Mouse (Mus musculus) stomach, embryonic 15.5 days (tissue): Measurements from ENCODE around the gene Rnf151. TPM values are rescaled to one million over a fixed set of nuclear protein-coding genes. Genes with fewer than 3 reads are reported as not detected.
A peak's percentile ranks its signal among the peaks of the same experiment; 100 is the strongest.
"Not testable (repeated sequence)": the region's sequence is repeated elsewhere in the genome, so short reads cannot be mapped to it uniquely, and the experiment has no call there.

Experiments
- ATAC-seq: fragments of 200-750 bp; cut with Nextera tagmentation; 2 replicates; pipeline ENCODE4 v1.8.0; 2017; ENCODE audit warnings: low read depth, moderate number of reproducible peaks, moderate TSS enrichment; ENCODE audit not compliant: insufficient read depth, low FRiP score
- H3K27ac ChIP-seq: fragments of 300-500 bp; sonication (generic); 2 replicates; pipeline ENCODE4 v1.5.1; 2015; ENCODE audit warnings: mild to moderate bottlenecking, inconsistent platforms
- H3K27me3 ChIP-seq: fragments of 300-500 bp; sonication (generic); replicated peaks from 2 replicates; pipeline ENCODE4 v1.6.1; 2015; ENCODE audit warnings: inconsistent platforms
- H3K36me3 ChIP-seq: fragments of 300-500 bp; sonication (generic); 2 replicates; pipeline ENCODE4 v1.6.1; 2015; ENCODE audit warnings: inconsistent platforms
- H3K4me1 ChIP-seq: fragments of 300-500 bp; sonication (generic); 2 replicates; pipeline ENCODE4 v1.6.1; 2015; ENCODE audit warnings: inconsistent platforms
- H3K4me2 ChIP-seq: fragments of 300-500 bp; sonication (generic); 2 replicates; pipeline ENCODE4 v1.6.1; 2015; ENCODE audit warnings: mild to moderate bottlenecking, inconsistent platforms
- H3K4me3 ChIP-seq: fragments of 300-500 bp; sonication (generic); replicated peaks from 2 replicates; pipeline ENCODE4 v1.5.1; 2015; ENCODE audit warnings: inconsistent platforms
- H3K9ac ChIP-seq: fragments of 300-500 bp; sonication (generic); 2 replicates; pipeline ENCODE4 v1.6.1; 2015; ENCODE audit warnings: inconsistent platforms
- H3K9me3 ChIP-seq: fragments of 300-500 bp; sonication (generic); 2 replicates; pipeline ENCODE4 v1.6.1; 2016; ENCODE audit warnings: inconsistent platforms
- WGBS: fragments of 180-500 bp; shearing (Covaris S2); methylation state at CpG from one replicate; pipeline ENCODE4 v1.1.7; 2015; 5-methylcytosine and 5-hydroxymethylcytosine counted together
- polyA plus RNA-seq: library from polyadenylated mRNA; unstranded; fragments of >200 nt; fragmentation: Nextera tagmentation; extraction: Ambion mirVana; gene quantifications from 2 replicates; pipeline ENCODE4 v1.2.1, GENCODE M21; 2015

Gene Rnf151
- polyA plus RNA-seq, 1 experiment from 2014 or later, result not detected

DNA sequence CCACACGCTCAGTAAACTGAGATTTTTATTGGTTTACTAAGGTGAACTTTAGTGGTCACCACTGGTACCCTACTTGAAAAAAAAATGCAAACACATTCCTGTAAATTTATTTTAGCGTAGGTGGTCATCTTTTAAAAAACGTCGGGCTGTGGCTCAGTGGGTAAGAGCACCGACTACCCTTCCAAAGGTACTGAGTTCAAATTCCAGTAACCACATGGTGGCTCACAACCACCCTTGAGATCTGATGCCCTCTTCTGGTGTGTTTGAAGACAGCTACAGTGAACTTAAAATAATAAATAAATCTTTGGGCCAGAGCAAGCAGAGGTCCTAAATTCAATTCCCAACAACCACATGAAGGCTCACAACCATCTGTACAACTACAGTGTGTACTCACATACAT lies 1.1 kb upstream of the Rnf151 start:
- peaks cover 20% of the 10 kb centered on the region for H3K4me1 ChIP-seq
- H3K27ac ChIP-seq, ATAC-seq, H3K27me3 ChIP-seq, H3K9me3 ChIP-seq: not testable (repeated sequence)
- 62% methylated on average over 5 of the region's 5 CpGs for WGBS
- H3K9ac ChIP-seq, result peak overlapping the region; percentile 96; the same call in 1 of the 2 replicates
- H3K4me2 ChIP-seq, result peak overlapping the region; percentile 57
- peak overlapping the region; percentile 90 for H3K4me3 ChIP-seq
- H3K36me3 ChIP-seq, result peaks cover 25% of the 10 kb centered on the region

DNA sequence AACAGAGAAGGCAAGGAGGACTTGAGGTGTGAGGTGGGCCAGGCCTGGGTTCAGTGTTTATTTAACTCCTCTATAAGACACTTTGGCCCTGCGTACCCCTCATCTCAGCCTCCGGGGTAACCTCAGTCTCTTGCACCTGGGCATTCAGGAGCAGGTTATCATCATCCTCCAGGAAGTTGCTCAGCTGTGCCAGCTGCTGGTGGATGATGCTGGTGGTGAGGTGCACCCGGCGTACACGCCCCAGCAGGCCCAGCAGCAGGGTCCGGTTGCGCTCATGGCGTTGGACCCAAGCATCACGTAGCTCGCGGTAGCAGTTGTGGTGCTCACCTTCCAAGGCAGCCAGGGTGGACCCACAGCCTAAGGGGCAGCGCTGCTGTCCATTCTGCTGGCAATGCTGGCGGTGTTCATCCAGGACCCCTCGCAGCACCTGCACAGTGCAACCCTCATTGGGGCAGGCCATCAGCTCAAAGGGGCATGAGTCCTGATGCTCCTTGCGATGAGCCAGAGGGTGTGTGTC lies 1.6 kb downstream of the Rnf151 start:
- no peaks in the 10 kb centered on the region for H3K27me3 ChIP-seq
- no peak overlapping the region for H3K9ac ChIP-seq
- H3K4me2 ChIP-seq, result no peak overlapping the region
- H3K4me3 ChIP-seq, result no peak overlapping the region
- peaks cover 12% of the 10 kb centered on the region; the same call in 1 of the 2 replicates for H3K36me3 ChIP-seq
- H3K27ac ChIP-seq, result no peak overlapping the region
- peaks cover 1% of the 10 kb centered on the region; the same call in 1 of the 2 replicates for H3K4me1 ChIP-seq
- H3K9me3 ChIP-seq, result no peaks in the 10 kb centered on the region
- 95% methylated on average over 15 of the region's 15 CpGs for WGBS
- no peak for ATAC-seq

DNA sequence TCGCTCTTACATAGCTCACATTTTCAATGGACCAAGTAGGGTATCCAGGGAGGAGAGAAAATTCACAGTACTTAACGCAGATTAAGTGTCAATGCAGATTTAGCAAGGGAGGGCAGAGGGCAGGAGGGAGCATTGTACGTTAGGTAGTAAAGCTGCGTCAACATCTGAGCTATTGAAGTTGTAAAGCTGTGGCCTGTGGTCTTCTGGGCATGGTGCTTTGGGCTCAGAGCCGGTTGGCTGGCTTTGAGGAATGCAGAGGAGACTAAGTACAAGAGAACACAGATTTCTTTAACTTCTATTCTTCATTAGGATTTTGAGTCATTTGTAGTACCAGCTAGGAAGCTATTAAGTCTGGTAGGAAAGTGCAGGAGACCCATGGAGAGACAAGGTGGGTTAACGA lies 2.3 kb downstream of the Rnf151 start:
- Histone ChIP-seq H3K36me3 (peaks cover 11% of the 10 kb centered on the region; the same call in 1 of the 2 replicates), H3K4me2 (no peak overlapping the region), H3K4me3 (no peak overlapping the region), H3K4me1 (no peaks in the 10 kb centered on the region; the same call in 1 of the 2 replicates), H3K9me3 (no peaks in the 10 kb centered on the region), H3K27me3 (no peaks in the 10 kb centered on the region), H3K9ac (no peak overlapping the region), H3K27ac (no peak overlapping the region)
- ATAC-seq, result no peak
- WGBS, result 77% methylated on average over 6 of the region's 6 CpGs

DNA sequence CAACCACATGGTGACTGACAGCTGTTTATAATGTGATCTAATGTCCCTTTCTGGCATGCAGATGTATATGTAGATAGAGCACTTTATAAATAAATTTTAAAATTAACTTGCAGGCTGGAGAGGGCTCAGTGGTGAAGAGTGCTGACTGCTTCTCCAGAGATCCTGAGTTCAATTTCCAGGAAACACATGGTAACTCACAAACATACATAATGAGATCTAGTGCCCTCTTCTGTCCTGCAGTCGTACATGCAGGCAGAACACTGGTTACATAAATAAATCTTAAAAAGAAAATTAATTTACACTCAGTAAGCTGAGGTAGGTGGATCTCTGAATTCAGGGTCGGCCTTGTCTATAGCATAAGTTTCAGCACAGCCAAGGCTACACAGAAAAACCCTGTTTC lies 9.2 kb downstream of the Rnf151 start:
- 34% methylated on average over 2 of the region's 2 CpGs for WGBS
- peak overlapping the region; percentile 86; the same call in 1 of the 2 replicates for H3K4me3 ChIP-seq
- no peaks in the 10 kb centered on the region for H3K27me3 ChIP-seq
- H3K9me3 ChIP-seq, result no peaks in the 10 kb centered on the region
- H3K9ac ChIP-seq, result no peak overlapping the region
- no peaks in the 10 kb centered on the region for H3K4me1 ChIP-seq
- no peak for ATAC-seq
- no peak overlapping the region for H3K4me2 ChIP-seq
- peaks cover 13% of the 10 kb centered on the region for H3K36me3 ChIP-seq
- H3K27ac ChIP-seq, result no peak overlapping the region

DNA sequence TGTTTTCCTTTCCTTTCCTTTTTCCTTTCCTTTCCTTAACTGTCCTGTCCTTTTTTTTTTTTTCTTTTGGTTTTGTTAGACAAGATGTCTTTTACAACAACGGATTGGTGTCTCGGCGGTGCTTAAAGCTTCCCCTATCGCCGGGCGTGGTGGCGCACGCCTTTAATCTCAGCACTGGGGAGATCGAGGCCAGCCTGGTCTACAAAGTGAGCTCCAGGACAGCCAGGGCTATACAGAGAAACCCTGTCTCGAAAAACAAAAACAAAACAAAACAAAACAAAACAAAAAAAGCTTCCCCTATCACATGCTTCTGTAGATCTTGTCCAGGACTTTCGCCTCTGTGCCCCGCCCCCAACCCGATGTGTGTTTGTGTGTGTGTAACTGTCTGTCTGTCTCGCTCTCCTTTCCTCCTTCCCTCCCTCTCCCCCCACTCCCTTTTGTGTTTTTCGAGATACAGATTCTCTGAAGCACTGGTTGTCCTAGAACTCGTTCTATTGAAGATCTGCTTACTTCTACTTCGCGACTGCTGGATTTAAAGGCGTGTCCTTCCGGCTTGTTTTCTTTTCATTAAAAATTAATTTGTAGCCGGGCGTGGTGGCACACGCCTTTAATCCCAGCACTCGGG lies 9.9 kb downstream of the Rnf151 start:
- ATAC-seq, result no peak
- Histone ChIP-seq H3K9ac (peak overlapping the region; percentile 80), H3K4me1 (no peaks in the 10 kb centered on the region), H3K27ac (peak overlapping the region; percentile 86), H3K4me3 (peak overlapping the region; percentile 86), H3K4me2 (peak overlapping the region; percentile 79), H3K27me3 (no peaks in the 10 kb centered on the region), H3K9me3 (no peaks in the 10 kb centered on the region), H3K36me3 (peaks cover 16% of the 10 kb centered on the region)
- WGBS, result 5% methylated on average over 24 of the region's 24 CpGs

DNA sequence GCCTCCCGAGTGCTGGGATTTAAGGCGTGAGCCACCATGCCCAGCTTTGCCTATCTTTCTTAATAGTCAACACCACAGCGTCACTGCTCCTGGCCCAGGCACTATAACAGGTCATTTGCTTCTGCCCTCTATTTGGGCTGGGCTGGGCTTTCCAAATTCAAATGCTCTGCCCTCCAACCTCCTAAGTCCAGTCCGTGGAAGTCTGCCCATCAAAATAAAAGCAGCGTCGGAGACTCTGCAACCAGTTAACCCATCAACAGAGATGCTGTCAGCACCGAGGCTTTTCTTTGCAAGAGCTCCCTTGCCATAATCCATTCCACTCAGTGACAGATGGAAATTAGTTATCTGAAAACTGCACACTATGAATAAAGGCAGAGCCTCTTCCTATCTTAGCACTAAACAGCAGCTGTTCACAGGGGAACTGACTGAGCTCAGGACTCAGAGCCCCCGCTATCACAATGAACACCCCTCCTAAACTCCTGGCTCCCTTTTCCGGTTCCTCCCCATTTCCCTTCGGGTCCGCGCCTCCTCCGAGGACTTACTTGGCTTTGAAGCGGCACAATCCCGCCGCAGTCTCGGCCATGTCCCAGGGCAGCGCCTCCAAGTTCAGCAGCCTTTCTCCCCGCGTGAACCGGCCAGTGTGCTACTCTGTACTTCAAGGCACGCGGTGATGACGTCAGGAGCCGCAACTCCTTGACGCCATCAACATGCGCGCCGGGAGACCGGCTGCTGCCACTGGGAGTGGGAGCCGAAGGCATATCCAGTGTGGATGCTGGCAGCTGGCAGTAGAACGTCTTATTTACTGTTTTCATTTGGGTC lies 10.7 kb downstream of the Rnf151 start, which contains the start of gene Tbl3:
TSS of gene Tbl3 (minus strand) at position 679 of the 819 bp plus-strand sequence.
- no peaks in the 10 kb centered on the region for H3K9me3 ChIP-seq
- ATAC-seq, result peak; percentile 80
- no peaks in the 10 kb centered on the region for H3K4me1 ChIP-seq
- peak within 1 kb of the TSS; percentile 86 for H3K27ac ChIP-seq
- peak within 1 kb of the TSS; percentile 79 for H3K4me2 ChIP-seq
- 4% methylated on average over 32 of the region's 32 CpGs for WGBS
- H3K9ac ChIP-seq, result peak within 1 kb of the TSS; percentile 80
- H3K36me3 ChIP-seq, result peaks cover 20% of the 10 kb centered on the region
- H3K4me3 ChIP-seq, result peak within 1 kb of the TSS; percentile 86
- H3K27me3 ChIP-seq, result no peaks in the 10 kb centered on the region

DNA sequence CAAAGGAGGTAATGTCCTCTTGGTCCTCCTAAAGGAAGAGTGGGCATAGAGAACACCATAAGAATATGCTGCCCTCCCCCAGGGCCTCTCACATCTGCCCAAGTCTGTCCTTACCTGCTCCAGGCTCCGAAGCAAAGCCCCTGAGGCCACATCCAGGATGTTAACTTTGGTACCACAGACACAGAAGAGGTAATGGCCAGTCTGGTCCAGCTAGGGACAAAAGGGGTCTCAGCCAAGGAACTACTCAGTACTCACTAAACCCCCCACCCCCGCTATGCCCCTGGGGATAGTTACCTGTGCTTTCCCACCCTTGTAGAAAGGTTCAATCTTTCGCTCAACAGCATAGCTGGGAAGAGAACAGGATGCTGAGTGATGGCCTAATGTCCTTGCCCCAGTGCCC lies 12.0 kb downstream of the Rnf151 start:
- Histone ChIP-seq H3K9me3 (no peaks in the 10 kb centered on the region), H3K4me2 (no peak overlapping the region), H3K27me3 (no peaks in the 10 kb centered on the region), H3K9ac (no peak overlapping the region), H3K4me1 (no peaks in the 10 kb centered on the region), H3K27ac (no peak overlapping the region), H3K4me3 (no peak overlapping the region), H3K36me3 (peaks cover 34% of the 10 kb centered on the region)
- WGBS, result 92% methylated on average over 3 of the region's 3 CpGs
- no peak for ATAC-seq

DNA sequence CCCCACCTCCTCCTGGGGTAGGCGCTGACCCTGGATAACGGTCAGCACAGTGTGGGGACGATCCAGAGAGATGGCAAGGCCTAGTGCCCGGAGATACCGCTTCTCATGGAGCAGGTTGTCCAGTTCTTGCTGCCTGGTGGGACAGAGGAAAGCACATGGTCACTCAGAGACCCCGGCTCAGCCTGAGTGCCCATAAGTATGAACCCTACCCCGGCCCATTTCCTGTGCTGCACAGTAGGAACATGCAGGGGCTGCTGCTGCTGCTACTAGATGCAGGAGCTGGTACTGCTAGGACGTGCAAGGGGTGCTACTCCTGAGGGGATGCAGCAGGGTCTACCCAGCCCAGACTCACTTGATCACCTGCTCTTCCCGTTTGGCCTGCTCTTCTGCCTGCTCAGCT lies 16.6 kb downstream of the Rnf151 start:
- H3K9ac ChIP-seq, result no peak overlapping the region
- H3K36me3 ChIP-seq, result peaks cover 43% of the 10 kb centered on the region
- H3K4me1 ChIP-seq, result peaks cover 15% of the 10 kb centered on the region
- H3K27ac ChIP-seq, result no peak overlapping the region
- ATAC-seq, result no peak
- no peaks in the 10 kb centered on the region for H3K27me3 ChIP-seq
- H3K9me3 ChIP-seq, result no peaks in the 10 kb centered on the region
- WGBS, result 89% methylated on average over 9 of the region's 9 CpGs
- no peak overlapping the region for H3K4me2 ChIP-seq
- H3K4me3 ChIP-seq, result no peak overlapping the region

DNA sequence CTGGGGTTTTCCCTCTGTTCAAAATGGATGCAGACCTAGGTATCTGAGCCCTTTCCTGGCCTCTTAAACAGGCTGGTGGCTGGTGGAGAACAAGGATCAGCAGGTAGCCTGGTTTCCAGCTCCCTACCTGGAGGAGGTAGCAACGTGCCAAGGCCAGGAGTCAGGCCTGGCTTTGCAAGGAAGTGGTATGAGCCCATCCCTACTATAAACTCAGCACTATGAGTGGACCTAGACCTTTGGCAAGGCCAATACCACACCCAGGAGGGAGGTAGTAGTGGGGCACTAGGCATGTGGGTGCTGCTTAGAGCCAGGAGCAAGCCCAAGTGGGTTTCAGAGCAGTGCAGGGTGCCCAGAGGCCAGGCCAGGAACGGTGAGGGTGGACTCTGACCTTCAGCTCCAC lies 18.4 kb downstream of the Rnf151 start:
- Histone ChIP-seq H3K27me3 (no peaks in the 10 kb centered on the region), H3K27ac (no peak overlapping the region), H3K4me3 (no peak overlapping the region), H3K9me3 (no peaks in the 10 kb centered on the region), H3K4me2 (no peak overlapping the region), H3K36me3 (peaks cover 39% of the 10 kb centered on the region), H3K4me1 (peaks cover 21% of the 10 kb centered on the region), H3K9ac (no peak overlapping the region)
- no peak for ATAC-seq
- 70% methylated on average over 2 of the region's 2 CpGs for WGBS

DNA sequence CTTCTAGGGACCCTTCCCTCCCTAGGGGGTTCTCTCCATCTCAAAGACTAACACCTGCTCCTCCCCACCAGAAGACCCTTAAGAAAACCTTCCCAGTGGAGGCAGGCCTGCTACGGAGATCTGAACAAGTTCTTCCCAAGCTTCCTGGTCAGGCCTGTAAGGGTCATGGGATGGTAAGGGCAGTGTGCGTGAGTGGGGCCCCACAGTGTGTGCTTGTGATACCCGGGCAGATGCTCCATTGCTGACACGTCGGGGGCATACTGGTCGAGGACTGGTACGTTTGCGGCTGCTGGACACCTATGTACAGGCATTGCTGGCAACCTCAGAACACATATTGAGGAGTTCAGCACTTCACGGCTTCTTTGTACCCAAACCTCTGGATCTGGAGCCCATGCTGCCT lies 19.1 kb downstream of the Rnf151 start:
- Histone ChIP-seq H3K4me1 (peaks cover 21% of the 10 kb centered on the region), H3K36me3 (peaks cover 31% of the 10 kb centered on the region), H3K9ac (no peak overlapping the region), H3K27ac (no peak overlapping the region), H3K9me3 (no peaks in the 10 kb centered on the region), H3K4me2 (no peak overlapping the region), H3K27me3 (no peaks in the 10 kb centered on the region), H3K4me3 (no peak overlapping the region)
- WGBS, result 72% methylated on average over 9 of the region's 9 CpGs
- ATAC-seq, result no peak

DNA sequence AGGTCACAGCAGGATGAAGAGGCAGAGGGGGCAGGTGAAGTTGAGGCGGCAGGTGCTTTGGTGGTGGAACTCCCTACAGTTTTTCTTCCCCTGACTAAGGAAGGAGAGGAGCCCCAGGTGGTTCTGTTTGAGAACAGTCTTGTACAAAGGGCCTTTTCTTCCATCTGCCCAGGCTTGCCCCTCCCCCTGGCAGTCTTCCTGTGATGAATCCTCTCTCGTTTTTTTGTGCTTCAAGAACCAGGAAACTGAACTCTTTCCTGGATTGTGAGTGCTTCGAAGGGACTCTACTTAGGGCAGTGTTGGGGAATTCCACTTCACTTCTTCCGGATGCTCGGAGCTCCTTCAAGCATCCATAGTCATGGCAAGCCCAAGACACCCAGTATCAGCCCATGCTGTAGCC lies 19.9 kb downstream of the Rnf151 start:
- Histone ChIP-seq H3K4me1 (peaks cover 21% of the 10 kb centered on the region), H3K27me3 (no peaks in the 10 kb centered on the region), H3K4me2 (peak overlapping the region; percentile 8; the same call in 1 of the 2 replicates), H3K9me3 (no peaks in the 10 kb centered on the region), H3K9ac (no peak overlapping the region), H3K4me3 (no peak overlapping the region), H3K27ac (peak overlapping the region; percentile 91; the same call in 1 of the 2 replicates), H3K36me3 (peaks cover 28% of the 10 kb centered on the region)
- no peak for ATAC-seq
- 24% methylated on average over 5 of the region's 5 CpGs for WGBS
